Mouse (Mus musculus): ENCODE measurements around the gene Olfr94.
"Not testable (repeated sequence)": the region's sequence is repeated elsewhere in the genome, so short reads cannot be mapped to it uniquely, and the experiment has no call there.

Olfr94 gene

DNA sequence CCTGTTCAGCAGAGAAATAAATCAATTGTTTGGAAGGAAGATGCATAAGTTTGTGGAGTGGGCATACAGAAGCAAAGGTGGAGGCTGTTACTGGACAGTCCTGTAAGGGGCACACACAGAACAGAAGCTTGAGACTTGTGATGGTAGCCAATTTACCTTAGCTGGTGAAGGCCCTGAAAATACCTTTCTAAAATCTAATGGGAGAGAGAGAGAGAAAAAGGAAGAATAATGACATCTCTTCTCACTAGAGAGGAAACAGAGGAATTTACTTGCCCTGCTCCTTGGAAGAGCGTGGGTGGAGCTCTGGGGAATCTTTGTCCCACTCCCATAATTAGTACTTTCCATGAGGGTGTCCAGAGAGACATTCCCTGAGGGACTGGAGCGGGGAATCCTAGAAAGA lies at the start of gene Olfr94:
Gene Olfr94, minus strand, starts transcription at position 101 of the 400 bp plus-strand sequence.
- DNase-seq (ENCODE audit: low spot score in 2 of 2), result no peak

DNA sequence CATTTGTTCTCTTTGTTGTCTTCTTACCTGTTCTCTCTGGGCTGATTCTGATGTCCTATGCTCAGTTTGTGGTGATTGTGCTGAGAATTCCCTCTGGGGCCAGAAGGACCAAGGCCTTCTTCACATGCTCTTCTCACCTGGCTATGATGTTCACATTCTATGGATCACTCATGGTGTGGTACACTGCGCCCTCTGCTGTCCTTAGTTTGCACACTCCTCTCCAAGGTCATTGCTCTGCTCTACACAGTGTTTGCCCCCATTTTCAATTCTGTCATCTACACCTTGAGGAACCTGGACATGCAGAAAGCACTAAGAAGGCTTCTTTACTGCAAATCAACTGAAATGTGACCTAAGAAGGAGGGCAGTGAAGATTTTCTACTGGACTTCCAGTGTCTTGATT lies 49.8 kb upstream of the Olfr94 start:
- DNase-seq (ENCODE audit: low spot score in 2 of 2), result no peak

DNA sequence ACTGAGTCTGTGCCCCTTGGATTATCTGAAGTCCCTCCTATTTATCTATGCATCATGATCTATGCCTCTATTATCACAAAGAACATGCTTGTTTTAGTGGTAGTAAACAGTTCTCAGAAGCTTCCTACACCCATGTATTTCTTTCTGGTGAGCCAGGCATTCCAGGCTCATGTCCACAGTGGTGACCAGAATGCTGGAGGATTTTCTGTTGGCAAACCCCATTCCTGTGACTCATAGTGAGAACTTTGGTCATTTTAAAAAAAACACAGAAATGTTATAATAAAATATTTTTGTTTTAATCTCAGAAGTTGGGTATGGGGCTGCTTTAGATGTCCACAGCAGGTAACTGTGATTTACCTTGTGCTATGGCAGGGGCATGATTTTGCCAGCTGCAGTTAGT lies 48.7 kb upstream of the Olfr94 start:
- no peak for DNase-seq (ENCODE audit: low spot score in 2 of 2)

DNA sequence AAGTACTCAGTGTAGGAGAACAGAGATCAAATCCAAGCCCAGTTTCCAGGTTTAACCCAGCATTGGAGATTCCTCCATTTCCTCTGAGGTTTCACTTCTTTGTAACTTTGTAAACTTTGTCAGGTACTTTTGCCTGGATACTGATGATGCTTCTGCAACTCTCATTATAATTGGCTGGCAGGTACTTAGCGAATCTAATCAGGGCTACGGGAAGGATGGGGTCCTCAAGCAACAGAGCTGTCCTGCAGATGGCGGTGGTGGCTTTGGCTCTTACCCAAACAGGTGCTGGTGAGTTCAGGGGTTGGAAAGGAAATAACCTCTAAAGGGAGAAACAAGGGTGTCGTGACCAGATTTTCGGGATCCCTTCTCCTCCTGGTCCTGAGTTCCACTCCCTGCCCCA lies 45.9 kb upstream of the Olfr94 start:
- DNase-seq (ENCODE audit: low spot score in 2 of 2), result peak in 1 of 2 experiments; percentile 22

DNA sequence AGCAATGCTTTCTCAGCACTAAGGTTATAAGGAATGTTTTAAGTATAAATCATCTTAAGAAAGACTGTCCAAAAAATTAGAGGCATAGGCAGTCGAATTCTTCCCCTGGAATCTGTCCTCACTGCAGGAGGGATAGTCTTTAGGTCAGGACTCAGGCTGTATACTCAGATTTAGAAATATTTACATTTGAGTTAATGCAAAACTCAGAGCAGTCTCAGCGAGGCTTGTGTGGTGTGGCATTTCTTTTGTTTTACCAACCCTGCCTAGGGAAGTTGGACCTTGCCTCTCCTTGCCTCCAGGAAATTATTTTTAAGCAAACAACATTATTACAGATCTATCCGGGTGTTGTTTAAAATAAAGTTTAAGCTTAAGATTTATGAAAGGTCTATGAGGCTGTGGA lies 41.4 kb upstream of the Olfr94 start:
- DNase-seq (ENCODE audit: low spot score in 2 of 2), result no peak

DNA sequence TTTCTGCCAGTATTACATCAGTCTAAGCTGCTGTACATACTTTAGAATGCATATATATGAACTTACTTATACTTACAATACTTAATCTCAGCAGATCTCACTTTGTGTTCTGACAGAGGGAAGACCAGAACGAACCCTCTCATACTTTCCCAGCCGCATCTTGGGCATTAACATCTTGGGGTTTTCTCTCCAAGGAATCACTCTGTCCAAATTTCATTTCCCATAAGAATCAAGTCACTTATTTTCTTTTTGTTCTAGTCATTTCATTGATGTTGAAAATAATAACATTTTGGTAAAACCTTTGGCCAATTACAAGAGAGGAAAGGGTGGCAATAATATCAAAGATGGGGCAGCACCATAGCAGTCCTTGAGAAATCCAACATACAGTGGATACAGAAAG lies 36.4 kb upstream of the Olfr94 start, which contains the start of gene Olfr97:
Gene Olfr97, minus strand, starts transcription at position 101 of the 400 bp plus-strand sequence.
- not testable (repeated sequence) for DNase-seq (ENCODE audit: low spot score in 2 of 2)

DNA sequence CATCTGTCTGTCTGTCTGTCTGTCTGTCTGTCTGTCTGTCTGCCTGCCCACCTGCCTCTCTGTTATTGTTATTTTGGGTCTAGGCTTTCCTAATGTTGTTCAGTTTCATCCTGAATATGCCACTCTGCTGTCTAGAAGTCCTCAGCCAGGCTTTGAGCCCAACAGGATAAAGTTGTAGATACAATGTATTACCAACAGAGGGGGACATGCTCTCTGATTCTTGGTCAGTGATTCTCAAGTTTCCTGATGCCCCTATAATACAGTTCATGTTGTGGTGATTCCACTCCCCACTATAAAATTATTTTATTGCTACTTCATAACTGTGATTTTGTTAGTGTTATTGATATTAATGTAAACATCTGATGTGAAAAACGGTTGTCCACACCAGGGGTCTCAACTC lies 21.1 kb upstream of the Olfr94 start:
- DNase-seq (ENCODE audit: low spot score in 2 of 2), result no peak

DNA sequence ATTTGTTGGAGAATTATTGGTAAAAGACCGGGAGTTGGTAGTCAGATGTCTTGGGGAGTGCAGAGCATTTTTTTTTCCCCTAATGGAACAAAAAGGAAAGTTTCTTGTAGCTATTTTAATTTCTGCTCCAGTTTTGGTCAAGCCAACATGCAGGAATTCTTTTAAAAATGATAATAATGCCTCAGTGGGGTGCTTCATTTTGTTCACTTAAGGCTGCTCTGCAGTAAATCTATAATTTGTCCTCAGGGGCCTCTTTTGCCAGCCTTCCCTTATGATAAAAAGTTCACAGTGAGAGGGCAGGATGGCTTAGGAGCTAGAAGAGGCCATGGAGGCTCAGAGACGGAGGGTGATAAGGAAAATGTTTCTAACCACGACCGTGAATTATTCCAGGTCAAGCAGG lies 19.1 kb upstream of the Olfr94 start, which contains the start of gene Olfr96:
Gene Olfr96, plus strand, starts transcription at position 301 of the 400 bp plus-strand sequence.
- no peak for DNase-seq (ENCODE audit: low spot score in 2 of 2)

DNA sequence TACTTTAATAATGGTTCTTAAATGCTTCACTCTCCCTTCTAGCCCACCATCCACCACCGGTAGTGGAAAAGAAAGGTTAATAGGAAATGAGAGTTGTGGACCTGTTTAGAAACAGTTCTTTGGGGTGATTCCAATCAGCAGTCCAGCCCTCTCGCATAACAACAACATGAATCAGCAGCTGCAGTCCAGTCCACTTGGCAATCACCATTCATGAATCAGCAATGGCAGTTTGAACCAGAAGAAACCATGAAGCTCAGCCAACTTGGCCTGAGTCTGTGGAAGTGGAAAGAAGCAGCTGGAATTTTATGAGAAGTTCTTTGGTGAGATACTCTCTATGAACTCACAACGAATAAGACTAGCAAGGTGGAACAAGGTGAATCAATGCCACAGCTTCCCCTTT lies 17.7 kb upstream of the Olfr94 start:
- DNase-seq (ENCODE audit: low spot score in 2 of 2), result no peak

DNA sequence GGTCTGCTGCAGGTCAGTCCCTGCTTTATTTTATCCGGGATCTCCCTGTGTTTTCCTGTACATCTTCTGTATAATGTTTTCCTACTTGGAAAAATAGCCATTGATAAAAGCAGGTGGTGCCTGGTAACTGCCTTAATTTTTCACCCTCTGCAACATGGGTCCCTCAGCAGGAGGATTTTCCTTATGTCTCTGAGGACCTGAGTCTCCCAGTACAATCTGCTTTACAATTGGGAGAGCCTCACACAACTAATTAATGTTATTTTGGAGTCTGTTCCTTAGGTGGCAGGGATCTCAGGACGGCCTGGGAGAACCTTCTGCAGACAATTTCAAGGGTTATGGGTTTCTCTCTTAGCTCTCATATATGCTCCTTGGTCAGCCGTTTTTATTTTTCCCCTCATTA lies 12.2 kb upstream of the Olfr94 start, which contains the start of gene Olfr95:
Gene Olfr95, minus strand, starts transcription at position 101 of the 400 bp plus-strand sequence.
- DNase-seq (ENCODE audit: low spot score in 2 of 2), result no peak

DNA sequence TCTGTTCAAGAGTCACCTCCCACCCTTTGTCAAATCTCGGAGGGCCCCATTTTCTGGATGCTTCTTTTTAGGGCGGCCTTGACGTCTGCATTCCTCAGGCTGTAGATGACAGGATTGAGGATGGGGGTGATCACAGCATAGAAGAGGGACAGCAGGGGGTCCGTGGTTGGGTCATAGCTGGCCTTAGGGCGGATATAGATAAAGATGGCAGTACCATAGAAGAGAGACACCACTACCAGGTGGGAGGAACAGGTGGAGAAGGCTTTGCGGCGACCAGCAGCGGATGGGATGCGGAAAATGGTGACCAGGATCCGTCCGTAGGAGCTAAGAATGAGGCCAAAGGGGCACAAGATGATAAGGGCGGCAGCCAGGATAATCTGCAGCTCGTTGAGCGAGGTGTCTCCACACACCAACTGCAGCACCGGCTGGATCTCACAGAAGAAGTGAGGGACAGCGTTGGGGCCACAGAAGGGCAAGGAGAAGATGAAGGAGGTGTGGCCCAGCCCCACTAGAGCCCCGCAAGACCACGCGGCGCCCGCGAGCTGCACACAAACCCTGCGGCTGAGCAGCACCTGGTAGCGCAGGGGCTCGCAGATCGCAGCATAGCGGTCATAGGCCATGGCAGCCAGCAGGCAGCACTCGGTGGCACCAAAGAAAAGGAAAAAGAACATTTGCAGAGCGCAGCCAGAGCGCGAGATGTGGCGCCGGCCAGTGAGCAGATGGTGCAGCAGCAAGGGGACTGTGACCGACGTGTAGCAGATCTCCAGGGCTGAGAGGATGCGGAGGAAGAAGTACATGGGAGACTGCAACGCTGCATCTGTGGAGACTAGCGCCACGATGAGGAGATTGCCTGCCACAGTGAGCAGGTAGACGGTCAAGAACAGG lies 10.3 kb upstream of the Olfr94 start:
- no peak for DNase-seq (ENCODE audit: low spot score in 2 of 2)

DNA sequence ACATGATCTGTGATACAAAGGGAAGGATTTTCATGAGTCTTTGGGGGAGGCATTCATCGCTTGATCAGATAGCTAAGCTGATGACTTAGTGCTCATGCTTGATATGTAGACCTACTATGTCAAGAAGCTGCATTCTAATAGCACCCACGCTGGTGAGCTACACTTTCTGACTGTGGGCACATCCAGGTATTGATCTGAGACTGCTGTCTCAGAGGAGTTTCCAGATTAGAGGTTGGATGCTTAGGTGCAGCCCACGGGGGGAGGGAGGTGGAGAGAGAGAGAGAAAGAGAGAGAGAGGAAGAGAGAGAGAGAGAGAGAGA lies 3.1 kb upstream of the Olfr94 start:
- no peak for DNase-seq (ENCODE audit: low spot score in 2 of 2)

DNA sequence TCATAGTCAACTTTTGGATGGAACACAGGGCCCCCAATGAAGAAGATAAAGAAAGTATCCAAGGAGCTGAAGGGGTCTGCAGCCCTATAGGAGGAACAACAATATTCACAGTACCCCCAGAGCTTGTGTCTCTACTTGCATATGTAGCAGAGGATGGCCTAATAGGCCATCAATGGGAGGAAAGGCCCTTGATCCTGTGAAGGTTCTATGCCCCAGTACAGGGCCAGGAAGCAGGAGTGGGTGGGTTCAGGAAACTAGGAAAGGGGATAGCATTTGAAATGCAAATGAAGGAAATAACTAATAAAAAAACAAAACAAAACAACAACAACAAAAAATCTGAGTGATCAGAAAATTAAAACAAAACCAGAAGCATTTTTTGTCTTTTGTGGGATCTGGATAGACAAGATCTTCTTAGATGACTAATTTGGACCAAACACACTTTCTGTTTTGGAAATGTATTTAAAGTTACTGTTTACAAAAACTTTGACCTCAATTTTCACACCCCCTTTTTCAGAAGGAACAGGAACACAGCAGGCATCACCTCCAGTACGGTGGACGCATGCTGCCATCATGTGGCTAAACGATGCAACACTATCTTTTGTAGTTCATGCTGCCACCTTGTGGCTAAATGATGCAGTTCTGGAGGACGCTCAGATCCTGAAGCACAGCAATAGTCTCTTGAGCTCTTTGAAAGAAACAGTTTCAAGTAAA lies 2.6 kb upstream of the Olfr94 start:
- peak in 1 of 2 experiments; percentile 47 for DNase-seq (ENCODE audit: low spot score in 2 of 2)

DNA sequence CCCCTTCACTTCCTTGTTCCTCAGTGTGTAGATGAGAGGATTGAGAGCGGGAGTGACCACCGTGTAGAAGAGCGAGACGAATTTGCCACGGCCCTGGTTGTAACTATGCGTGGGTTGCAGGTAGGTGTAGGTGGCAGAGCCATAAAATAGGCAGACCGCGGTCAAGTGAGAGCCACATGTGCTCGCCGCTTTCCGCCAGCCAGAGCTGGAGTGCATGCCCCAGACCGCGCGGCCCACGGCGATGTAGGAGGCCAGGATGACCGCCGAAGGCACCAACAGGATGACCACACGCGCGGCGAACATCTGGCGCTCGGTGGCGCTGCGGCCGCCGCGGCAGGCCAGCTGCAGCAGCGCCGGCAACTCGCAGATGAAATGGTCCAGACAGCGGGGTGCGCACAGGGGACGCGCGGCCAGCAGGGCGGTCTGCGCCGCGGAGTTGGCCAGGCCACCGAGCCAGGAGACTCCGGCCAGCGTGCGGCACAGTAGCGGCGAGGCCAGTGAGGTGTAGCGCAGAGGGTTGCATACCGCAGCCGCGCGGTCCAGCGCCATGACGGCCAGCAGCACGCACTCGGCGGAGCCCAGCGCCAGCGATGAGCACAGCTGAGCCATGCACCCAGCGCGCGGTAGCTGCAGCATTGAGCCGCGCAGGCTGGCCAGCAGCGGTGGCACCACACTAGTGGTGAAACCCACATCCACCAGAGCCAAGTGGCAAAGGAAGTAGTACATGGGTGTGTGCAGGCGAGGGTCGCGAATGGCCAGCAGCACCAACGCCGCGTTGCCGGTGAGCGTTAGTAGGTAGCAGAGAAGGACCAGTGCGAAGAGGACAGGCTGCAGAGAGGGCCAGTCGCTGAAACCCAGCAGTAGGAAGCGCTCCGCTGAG lies 3.7 kb downstream of the Olfr94 start:
- no peak for DNase-seq (ENCODE audit: low spot score in 2 of 2)

DNA sequence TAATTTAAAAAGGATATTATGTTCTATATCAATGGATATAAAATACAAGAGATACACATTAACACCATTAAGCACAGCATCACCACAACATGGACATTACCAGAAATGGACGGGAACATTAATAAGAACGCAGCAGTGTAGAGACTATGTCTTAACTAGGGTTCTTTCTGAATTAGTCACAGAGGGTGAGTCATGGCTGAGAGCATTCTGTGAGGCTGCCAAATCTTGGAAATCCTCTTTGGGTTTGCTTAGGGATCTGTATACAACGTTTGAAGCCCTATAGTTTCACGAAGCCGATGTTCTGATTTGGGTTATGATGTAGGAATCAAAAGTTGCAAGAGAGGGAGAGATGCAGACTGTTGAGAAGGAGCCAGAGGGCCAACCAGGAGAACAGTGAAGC lies 6.0 kb downstream of the Olfr94 start:
- DNase-seq (ENCODE audit: low spot score in 2 of 2), result no peak

DNA sequence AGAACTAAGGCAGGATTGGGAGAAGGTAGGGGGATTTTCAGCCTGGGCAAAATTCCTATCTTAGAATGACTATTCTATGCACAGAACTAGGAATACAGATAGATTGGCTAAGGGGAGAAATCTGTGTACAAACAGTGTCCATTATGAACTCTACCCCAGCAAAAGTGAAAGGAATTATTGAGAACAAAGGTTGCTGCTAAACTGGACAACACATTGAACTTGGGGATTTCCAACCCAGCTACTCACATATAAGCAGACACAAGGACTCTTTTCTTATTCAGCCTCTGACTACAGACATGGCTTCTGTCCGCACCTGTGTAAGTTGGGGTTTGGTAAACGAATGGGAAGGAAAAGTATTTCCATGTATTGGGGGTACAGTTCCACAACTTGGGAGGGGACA lies 7.1 kb downstream of the Olfr94 start, which contains the start of gene Ubd:
Gene Ubd, plus strand, starts transcription at position 237 of the 400 bp plus-strand sequence.
- DNase-seq (ENCODE audit: low spot score in 2 of 2), result no peak

DNA sequence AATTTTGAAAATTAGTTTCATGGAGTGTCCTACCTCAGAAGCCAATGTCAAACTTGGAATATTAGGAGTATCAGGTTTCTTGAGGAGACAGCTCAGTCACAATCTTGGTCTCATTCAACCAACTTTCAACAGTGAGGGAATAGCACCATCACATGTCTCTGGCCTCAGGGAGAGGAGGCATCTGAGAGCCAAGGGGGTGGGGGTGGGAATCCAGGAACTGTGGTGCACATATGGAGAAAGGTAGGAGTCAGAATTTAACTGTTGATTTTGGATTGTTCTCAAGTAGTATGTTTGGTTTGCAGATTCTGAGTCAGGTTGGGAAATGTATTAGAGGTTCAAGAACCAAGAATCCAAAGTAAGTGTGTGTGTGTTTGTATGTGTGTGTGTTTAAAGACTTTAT lies 7.8 kb downstream of the Olfr94 start:
- DNase-seq (ENCODE audit: low spot score in 2 of 2), result no peak

DNA sequence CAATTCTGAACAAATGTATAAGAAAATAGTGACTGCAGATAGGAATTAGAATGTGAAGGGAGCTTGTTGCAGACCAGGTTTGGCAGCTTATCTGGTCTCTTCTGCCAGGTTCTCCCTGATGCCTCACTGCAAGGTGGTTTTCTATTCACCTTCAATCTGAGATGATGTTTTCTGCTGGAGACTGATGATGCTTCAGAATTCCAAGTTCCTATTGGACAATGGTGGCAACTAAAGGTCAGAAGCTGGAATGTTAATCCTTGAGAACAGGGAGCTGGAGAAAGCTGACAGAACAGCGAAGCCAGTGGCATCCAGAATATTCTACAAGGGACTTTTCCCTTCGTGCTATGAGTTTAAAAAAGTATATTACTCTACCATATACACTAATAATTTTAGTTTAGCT lies 10.1 kb downstream of the Olfr94 start:
- no peak for DNase-seq (ENCODE audit: low spot score in 2 of 2)

DNA sequence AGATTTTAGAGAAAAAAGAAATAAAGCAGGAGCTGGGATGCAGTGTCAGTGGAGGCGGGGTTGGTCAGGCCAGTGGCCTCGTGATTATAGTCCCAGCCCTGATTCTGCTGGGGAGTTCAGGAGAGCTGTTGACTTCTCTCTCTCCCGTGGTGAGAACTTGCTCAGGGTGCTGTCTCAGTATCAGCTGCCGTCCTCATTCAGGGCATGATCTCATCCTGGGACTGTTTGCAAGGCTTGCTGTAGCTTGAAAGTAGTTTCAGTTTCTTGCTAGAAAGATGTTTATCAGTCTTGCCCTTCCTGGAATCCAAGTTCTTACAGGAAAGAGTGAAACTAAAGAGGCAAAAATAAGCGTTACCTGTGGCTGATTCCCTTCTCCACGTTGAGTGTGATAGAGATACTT lies 15.3 kb downstream of the Olfr94 start:
- DNase-seq (ENCODE audit: low spot score in 2 of 2), result no peak

DNA sequence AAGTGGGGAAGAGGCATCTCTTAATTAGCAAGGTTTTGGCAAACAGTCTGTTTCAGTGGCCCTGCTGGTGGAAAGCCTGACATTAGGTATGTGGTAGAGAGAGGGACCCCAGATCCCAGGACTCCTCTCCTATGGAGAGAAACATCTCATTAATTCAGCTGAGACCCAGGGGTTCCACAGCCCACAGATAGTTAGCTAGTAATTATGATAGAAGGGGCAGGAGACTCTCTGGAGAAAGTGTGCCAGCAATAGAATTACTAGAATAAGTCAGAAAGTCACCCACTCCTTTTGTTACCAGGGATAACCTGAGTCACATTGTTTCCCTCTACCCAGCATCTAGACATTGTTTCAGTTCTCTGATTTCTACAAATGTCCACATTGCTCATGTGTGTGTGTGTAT lies 39.4 kb downstream of the Olfr94 start, which contains the start of gene Olfr93:
Gene Olfr93, minus strand, starts transcription at position 101 of the 400 bp plus-strand sequence.
- no peak for DNase-seq (ENCODE audit: low spot score in 2 of 2)

All from spleen, postnatal 14 days (tissue).